Mouse (Mus musculus): ENCODE measurements around the gene Rcor2. TPM values are rescaled to one million over a fixed set of nuclear protein-coding genes. Genes with fewer than 3 reads are reported as not detected.

Rcor2 gene
- polyA plus RNA-seq, 1 experiment: 1.8 TPM

DNA sequence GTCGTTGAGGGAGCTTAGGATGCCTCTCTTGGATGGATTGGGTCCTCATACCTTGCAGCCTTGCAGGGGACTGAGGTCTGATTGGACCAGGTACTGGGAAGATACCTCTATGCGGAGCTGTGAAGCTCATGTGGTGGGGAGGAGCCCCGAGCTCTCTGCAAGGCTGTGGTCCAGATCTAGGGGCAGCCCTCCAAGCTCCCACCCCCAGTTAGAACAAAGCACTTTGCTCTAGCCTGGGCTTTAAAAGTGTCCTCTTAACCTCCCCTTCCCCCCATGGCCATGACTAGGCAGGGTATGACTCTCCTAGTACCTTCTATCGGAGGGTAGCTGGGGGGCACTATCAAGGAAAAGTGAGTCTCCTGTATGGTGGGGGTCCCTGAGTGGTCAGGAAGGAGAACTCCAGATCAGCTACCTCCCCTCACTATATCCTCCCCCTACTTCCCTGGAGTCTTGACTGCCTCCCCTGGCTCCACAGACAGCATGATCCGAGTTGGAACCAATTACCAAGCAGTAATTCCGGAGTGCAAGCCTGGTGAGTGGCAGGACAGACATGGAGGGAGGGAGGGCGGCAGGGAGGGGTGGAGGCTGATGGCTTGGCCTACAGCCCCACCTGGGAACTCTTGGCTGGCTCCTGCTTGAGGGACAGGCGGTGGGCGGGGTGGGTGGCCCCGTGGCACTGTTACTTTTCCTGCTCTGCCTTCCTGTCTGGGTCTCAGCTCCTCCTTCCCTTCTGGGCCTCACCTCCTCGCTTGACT lies 2.3 kb downstream of the Rcor2 start:
- TF ChIP-seq POLR2A (IDR thresholded peaks at IDR 0.05; ENCODE audit: low read depth, low read length): no peak
- no peak for TF ChIP-seq CTCF (IDR thresholded peaks at IDR 0.05; ENCODE audit: extremely low read depth, insufficient read depth, insufficient read length, insufficient replicate concordance)
- Histone ChIP-seq H3K36me3 (ENCODE audit: control insufficient read depth, insufficient read depth, low read length) (no peaks in the 10 kb centered on the region), H3K27me3 (ENCODE audit: control insufficient read depth, insufficient read depth, low read length) (no peaks in the 10 kb centered on the region; the same call in 1 of the 2 replicates), H3K4me3 (ENCODE audit: extremely low read depth, insufficient read depth, insufficient read length) (no peak overlapping the region; the same call in 1 of the 2 replicates), H3K27ac (ENCODE audit: insufficient read depth, low read length) (no peak overlapping the region), H3K4me1 (ENCODE audit: control insufficient read depth, insufficient read depth, insufficient read length) (peaks cover 25% of the 10 kb centered on the region)
- 33% methylated on average over 11 of the region's 11 CpGs for WGBS
- no peak for DNase-seq (ENCODE audit: low read depth in 1 of 2, low spot score in 2 of 2)

DNA sequence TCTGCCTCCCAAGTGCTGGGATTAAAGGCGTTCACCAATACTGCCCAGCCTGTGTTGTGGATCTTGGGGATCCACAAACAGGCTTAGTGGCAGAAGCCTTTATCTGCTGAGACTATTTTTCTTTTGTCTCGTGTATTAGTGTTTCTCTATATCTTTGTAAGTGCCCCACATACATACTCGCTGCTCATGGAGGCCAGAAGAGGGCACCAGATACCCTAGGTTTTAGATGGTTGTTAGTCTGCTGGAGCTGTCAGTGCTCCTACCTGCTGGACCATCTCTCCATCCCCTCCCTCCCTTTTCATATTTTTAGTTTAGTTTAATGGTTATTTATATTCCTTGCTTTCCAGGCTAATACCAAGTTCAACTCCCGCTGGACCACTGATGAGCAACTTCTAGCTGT lies 6.4 kb downstream of the Rcor2 start:
- TF ChIP-seq CTCF (IDR thresholded peaks at IDR 0.05; ENCODE audit: extremely low read depth, insufficient read depth, insufficient read length, insufficient replicate concordance) (no peak), POLR2A (IDR thresholded peaks at IDR 0.05; ENCODE audit: low read depth, low read length) (no peak)
- DNase-seq (ENCODE audit: low read depth in 1 of 2, low spot score in 2 of 2): no peak

GRCm38 (mm10) chr19:7274326-7274990 lies 7.3 kb downstream of the Rcor2 start:
- no peak for TF ChIP-seq CTCF (IDR thresholded peaks at IDR 0.05; ENCODE audit: extremely low read depth, insufficient read depth, insufficient read length, insufficient replicate concordance)
- TF ChIP-seq POLR2A (IDR thresholded peaks at IDR 0.05; ENCODE audit: low read depth, low read length): no peak
- no peak overlapping the region for H3K27ac ChIP-seq (ENCODE audit: insufficient read depth, low read length)
- H3K36me3 ChIP-seq (ENCODE audit: control insufficient read depth, insufficient read depth, low read length): peaks cover 34% of the 10 kb centered on the region
- no peak for DNase-seq (ENCODE audit: low read depth in 1 of 2, low spot score in 2 of 2)
- peaks cover 5% of the 10 kb centered on the region for H3K4me1 ChIP-seq (ENCODE audit: control insufficient read depth, insufficient read depth, insufficient read length)
- 37% methylated on average over 12 of the region's 13 CpGs for WGBS
- H3K4me3 ChIP-seq (ENCODE audit: extremely low read depth, insufficient read depth, insufficient read length): no peak overlapping the region
- H3K27me3 ChIP-seq (ENCODE audit: control insufficient read depth, insufficient read depth, low read length): no peaks in the 10 kb centered on the region

More for the DNA sequence above, 6.4 kb downstream of the Rcor2 start:
- Histone ChIP-seq H3K27ac (ENCODE audit: insufficient read depth, low read length) (no peak overlapping the region), H3K4me3 (ENCODE audit: extremely low read depth, insufficient read depth, insufficient read length) (no peak overlapping the region), H3K4me1 (ENCODE audit: control insufficient read depth, insufficient read depth, insufficient read length) (peaks cover 15% of the 10 kb centered on the region), H3K36me3 (ENCODE audit: control insufficient read depth, insufficient read depth, low read length) (peaks cover 30% of the 10 kb centered on the region), H3K27me3 (ENCODE audit: control insufficient read depth, insufficient read depth, low read length) (no peaks in the 10 kb centered on the region)
- 95% methylated on average over 4 of the region's 4 CpGs for WGBS

GRCm38 (mm10) chr19:7275131-7275789 lies 8.1 kb downstream of the Rcor2 start:
- Histone ChIP-seq H3K4me3 (ENCODE audit: extremely low read depth, insufficient read depth, insufficient read length) (no peak overlapping the region), H3K36me3 (ENCODE audit: control insufficient read depth, insufficient read depth, low read length) (peaks cover 37% of the 10 kb centered on the region), H3K27ac (ENCODE audit: insufficient read depth, low read length) (no peak overlapping the region), H3K27me3 (ENCODE audit: control insufficient read depth, insufficient read depth, low read length) (no peaks in the 10 kb centered on the region), H3K4me1 (ENCODE audit: control insufficient read depth, insufficient read depth, insufficient read length) (no peaks in the 10 kb centered on the region)
- DNase-seq (ENCODE audit: low read depth in 1 of 2, low spot score in 2 of 2): no peak
- no peak for TF ChIP-seq POLR2A (IDR thresholded peaks at IDR 0.05; ENCODE audit: low read depth, low read length)
- no peak for TF ChIP-seq CTCF (IDR thresholded peaks at IDR 0.05; ENCODE audit: extremely low read depth, insufficient read depth, insufficient read length, insufficient replicate concordance)
- WGBS: 69% methylated on average over 7 of the region's 7 CpGs

DNA sequence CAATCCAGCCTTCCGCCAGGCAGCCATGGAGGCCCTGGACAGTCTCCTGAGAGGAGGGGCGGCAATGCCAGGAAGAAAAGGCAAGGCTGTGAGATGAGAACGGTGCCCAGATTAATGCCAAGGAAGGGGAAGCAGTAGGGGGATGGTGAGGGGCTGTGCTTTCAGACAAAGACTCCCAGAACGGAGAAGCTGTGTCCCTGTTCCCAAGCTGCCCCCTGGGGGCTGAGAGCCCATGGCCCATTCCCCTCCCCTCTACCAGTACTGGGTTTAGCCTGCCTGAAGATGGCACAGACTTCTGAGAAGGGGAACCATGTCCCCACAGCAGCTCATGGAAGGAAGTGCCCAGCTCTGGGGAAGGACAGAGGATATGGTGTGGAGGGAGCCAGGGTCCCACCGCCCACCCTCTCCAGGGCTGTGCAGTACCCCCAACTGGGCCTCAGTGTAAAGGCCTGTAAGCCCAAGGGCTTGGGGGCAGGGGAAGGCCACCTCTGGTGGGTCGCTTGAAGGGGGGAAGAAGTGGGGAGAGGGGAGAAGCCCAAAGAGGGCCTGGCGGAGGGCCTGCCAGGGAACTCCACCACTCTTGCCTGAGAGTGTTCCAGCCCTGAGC lies 9.0 kb downstream of the Rcor2 start:
- DNase-seq (ENCODE audit: low read depth in 1 of 2, low spot score in 2 of 2): no peak
- H3K27me3 ChIP-seq (ENCODE audit: control insufficient read depth, insufficient read depth, low read length): no peaks in the 10 kb centered on the region
- H3K4me3 ChIP-seq (ENCODE audit: extremely low read depth, insufficient read depth, insufficient read length): no peak overlapping the region
- H3K36me3 ChIP-seq (ENCODE audit: control insufficient read depth, insufficient read depth, low read length): peaks cover 44% of the 10 kb centered on the region
- no peak overlapping the region for H3K27ac ChIP-seq (ENCODE audit: insufficient read depth, low read length)
- 81% methylated on average over 7 of the region's 7 CpGs for WGBS
- no peaks in the 10 kb centered on the region for H3K4me1 ChIP-seq (ENCODE audit: control insufficient read depth, insufficient read depth, insufficient read length)
- TF ChIP-seq POLR2A (IDR thresholded peaks at IDR 0.05; ENCODE audit: low read depth, low read length): no peak
- TF ChIP-seq CTCF (IDR thresholded peaks at IDR 0.05; ENCODE audit: extremely low read depth, insufficient read depth, insufficient read length, insufficient replicate concordance): no peak

GRCm38 (mm10) chr19:7276796-7277195 lies 9.7 kb downstream of the Rcor2 start:
- no peaks in the 10 kb centered on the region for H3K27me3 ChIP-seq (ENCODE audit: control insufficient read depth, insufficient read depth, low read length)
- no peak overlapping the region for H3K4me3 ChIP-seq (ENCODE audit: extremely low read depth, insufficient read depth, insufficient read length)
- WGBS: 82% methylated on average over 7 of the region's 7 CpGs
- TF ChIP-seq POLR2A (IDR thresholded peaks at IDR 0.05; ENCODE audit: low read depth, low read length): no peak
- no peak for TF ChIP-seq CTCF (IDR thresholded peaks at IDR 0.05; ENCODE audit: extremely low read depth, insufficient read depth, insufficient read length, insufficient replicate concordance)
- peaks cover 49% of the 10 kb centered on the region for H3K36me3 ChIP-seq (ENCODE audit: control insufficient read depth, insufficient read depth, low read length)
- DNase-seq (ENCODE audit: low read depth in 1 of 2, low spot score in 2 of 2): no peak
- H3K27ac ChIP-seq (ENCODE audit: insufficient read depth, low read length): no peak overlapping the region
- H3K4me1 ChIP-seq (ENCODE audit: control insufficient read depth, insufficient read depth, insufficient read length): no peaks in the 10 kb centered on the region
